Mouse (Mus musculus): ENCODE measurements at regions not wholly inside any gene's neighbourhood (a gene's known extent, or its start where the extent isn't known, plus 50 kb on each side); places are given as distances from the start of the nearest gene placed in this dataset.

- DNase-seq (ENCODE audit: extremely low spot score) = no peak
Observed at GRCm38 (mm10) chr6:97741427-97741826, 65.4 kb upstream of the Mitf start.

DNA sequence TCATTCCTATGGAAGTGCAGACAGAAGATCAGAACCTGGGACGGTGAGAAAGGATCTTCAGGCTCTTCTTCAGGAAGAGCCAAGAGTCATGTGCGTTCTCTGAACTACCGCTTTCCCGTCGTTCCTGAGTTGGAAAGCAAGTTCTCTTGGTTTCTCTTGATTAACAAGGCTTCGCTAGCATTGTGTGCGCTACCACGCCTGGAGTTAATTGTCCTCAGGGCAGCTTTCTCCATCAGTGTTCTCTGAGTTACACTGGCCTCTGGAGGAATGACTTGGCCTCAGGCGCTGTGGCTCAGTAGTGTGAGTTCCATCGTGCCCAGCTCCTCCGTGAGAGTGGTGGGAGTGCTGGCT lies 66.0 kb upstream of the Mitf start:
- DNase-seq (ENCODE audit: extremely low spot score) = no peak

DNA sequence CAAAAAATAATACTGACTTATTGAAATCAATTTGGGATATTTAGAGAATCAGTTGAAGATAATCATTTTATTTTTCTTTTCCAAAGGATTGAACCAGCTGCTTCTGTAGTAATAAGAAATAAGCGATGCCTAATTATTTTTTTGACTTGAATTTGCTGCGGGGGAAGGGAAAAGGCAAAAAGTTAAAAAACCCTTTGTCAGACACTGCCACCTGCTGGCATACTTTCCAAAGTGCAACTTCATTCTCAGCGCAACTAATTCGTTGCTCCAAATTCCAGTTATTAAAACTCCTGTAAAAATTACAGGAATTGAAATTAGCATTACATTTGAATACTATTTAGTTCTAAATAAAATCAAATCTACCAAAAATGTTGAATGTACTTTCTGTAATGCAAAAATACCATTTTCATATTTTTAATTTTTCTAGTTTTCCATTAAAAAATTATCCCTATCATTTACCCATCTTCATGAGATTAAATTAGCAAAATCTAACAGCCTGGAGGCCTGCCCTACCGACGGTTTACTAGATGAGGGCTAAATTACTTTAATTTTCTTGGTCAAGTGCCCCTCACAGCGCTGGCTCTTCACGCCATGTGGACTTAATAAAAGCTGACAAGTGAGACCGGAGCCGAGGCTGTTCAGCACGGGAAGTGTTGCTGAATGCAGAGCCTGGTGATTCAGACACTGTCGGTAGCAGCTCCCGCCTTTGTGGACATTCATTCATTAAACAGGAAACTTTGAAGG lies 66.6 kb upstream of the Mitf start:
- peak; percentile 52 for DNase-seq (ENCODE audit: extremely low spot score)

DNA sequence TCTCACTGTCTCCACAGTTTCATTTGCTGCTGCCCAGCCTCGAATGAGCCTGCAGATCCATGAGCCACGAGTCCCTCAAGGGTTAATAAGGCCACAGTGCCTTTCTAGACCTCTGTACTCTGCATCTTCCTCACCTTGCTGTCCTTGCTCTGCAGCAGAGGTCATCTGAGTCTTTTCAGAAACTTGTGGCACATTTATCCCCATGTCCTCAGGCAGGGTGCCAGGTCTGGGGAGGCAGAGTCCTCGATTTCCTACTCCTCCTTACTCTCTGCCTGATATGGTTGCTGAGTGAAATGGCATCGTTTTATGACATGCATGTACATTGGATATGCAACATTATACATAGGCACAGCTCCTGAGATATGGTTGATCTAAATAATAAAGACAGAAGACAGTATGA lies 68.0 kb upstream of the Mitf start:
- DNase-seq (ENCODE audit: extremely low spot score) = no peak

- no peak for DNase-seq (ENCODE audit: extremely low spot score)
Observed at GRCm38 (mm10) chr6:97730835-97731234, 76.0 kb upstream of the Mitf start.

- no peak for DNase-seq (ENCODE audit: extremely low spot score)
Observed at GRCm38 (mm10) chr6:97718184-97718910, 88.5 kb upstream of the Mitf start.

GRCm38 (mm10) chr6:97707401-97707800 lies 90.1 kb upstream of the Frmd4b start:
- peak; percentile 13 for DNase-seq (ENCODE audit: extremely low spot score)

DNA sequence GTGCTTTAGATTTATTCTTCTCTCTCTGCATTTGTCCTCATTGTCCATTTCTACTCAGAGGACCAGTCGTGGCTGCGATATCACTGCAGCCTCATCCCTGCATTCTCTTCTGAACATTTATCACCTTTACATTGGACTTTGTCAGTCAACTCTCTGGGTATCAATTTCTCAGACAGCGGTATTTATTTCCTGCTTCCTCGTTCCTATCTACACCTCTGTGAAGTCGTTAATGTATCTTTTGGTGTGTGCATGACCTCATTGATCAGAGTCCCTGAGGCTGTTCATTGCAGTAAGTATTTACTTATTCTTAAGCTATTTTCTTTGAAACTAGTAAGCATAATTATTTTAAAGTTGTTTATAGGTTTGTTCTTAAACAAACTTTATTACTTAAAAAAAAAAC lies 87.0 kb upstream of the Frmd4b start:
- DNase-seq (ENCODE audit: extremely low spot score) = no peak

GRCm38 (mm10) chr6:97699752-97700098 lies 82.4 kb upstream of the Frmd4b start:
- no peak for DNase-seq (ENCODE audit: extremely low spot score)

GRCm38 (mm10) chr6:97699054-97699751 lies 81.9 kb upstream of the Frmd4b start:
- DNase-seq (ENCODE audit: extremely low spot score) = no peak

- no peak for DNase-seq (ENCODE audit: extremely low spot score)
Observed at GRCm38 (mm10) chr6:97693281-97693680, 75.9 kb upstream of the Frmd4b start.

DNA sequence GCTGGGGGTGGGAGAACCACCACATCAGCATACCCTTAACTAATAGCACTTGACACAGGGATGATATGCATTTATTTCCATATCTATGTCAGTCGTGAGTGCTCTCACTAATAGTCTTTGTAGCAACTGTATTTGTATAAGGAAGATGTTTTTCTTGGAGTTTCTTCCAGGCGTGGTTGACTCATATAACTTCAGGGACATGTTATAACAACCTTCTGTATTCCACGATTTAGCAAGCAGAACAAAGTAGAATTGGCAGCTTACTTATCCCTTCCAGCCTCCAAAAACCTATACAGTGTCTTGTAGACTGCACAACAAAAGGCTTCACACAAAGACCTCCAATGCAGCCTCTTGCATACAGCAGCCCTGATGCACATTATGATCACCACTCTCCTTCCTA lies 73.8 kb upstream of the Frmd4b start:
- DNase-seq (ENCODE audit: extremely low spot score) = no peak

- no peak for DNase-seq (ENCODE audit: extremely low spot score)
Observed at GRCm38 (mm10) chr6:97684335-97684734, 67.0 kb upstream of the Frmd4b start.

DNA sequence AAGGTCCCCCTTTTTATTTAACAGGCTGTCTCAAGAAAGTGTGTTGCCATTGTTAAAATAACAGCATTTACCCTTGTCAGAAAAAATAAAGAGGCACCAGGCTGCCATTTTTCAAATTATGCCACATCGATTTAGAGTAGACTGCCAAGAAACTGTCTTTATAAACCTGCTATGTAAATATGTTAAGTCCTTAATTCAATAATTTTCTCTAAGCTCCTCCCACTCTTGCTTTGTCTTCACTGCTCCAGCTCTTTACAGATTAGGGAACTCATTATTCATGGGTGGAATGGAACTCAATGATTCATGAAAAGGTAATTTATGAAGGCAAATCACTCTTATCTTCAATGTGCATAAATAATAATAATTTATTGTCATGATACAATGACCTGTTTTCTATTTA lies 64.9 kb upstream of the Frmd4b start:
- DNase-seq (ENCODE audit: extremely low spot score) = no peak

DNA sequence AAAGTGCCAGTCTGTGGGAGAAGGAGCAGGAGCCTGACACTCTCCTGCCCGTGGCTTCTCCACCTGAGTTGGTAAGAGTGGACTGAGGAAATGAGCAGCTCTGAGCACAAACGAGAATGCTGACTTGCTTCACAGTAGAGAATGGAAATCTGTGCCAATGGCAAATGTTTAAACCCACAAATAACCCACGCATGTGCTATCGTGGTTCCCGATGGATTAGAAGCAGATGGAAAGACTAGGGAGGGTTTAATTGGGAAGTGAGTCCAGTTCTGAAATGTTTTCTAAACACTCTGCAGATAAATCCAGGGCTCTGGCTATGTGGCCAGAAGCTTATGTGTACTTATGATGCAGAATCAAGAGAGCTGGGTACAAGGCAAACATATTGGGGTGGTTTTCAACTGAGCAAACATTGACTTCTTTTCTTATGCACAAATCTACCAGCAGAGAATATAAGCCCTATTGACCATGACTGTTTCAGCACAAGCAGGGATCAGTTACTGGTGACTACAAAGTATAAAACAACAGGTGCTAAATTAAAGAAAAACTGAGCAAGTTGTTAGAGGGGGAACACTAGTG lies 57.9 kb upstream of the Frmd4b start:
- DNase-seq (ENCODE audit: extremely low spot score) = no peak

DNA sequence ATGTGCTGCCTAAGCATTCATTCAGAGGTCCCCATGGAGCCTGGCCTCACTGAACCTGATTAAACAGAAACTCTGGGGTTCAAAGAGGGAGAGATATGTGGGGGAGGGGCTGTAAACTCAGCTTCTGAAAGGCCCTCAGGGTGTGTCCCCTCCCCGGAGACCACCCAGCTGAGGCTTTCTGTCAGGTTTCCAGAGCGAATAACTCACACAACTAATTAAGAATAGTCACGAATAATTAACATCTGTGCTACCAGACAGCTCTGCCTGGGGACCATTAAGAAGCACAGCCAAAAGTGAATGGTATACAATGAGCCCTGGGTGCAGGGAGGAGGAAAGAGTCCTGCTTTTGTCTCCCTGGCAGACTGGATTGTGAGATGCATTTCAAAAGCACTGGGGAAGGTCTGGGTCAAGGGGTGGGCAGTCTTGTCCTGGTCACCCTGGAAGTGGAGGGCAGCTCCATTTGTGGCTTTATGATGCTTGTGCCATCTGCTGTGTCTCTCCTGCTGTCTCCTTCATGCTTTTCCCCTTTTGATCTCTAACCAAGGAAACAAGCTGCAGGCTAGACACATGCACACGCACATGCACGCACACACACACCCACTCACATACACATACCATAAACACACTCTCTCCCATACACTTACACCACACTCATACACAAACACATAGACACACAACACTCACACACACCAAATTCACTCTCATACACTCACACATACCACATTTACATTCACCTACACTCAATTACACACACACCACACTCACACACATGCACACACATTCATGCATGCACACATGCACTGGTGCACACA lies 49.7 kb upstream of the Frmd4b start:
- peak; percentile 76 for DNase-seq (ENCODE audit: extremely low spot score)

Data from embryo, embryonic 9.5 days (tissue).